Mouse (Mus musculus) C2C12 (cell line): ENCODE measurements at regions not wholly inside any gene's neighbourhood (a gene's known extent, or its start where the extent isn't known, plus 50 kb on each side); places are given as distances from the start of the nearest gene placed in this dataset.
"Not testable (repeated sequence)": the region's sequence is repeated elsewhere in the genome, so short reads cannot be mapped to it uniquely, and the experiment has no call there.

Source experiments
- H3K27me3 ChIP-seq: one replicate; pipeline ENCODE4 v1.6.1; 2011; ENCODE audit not compliant: control insufficient read depth, insufficient read depth, insufficient read length
- H3K36me3 ChIP-seq: one replicate; pipeline ENCODE4 v1.6.1; 2011; ENCODE audit not compliant: control insufficient read depth, insufficient read depth
- H3K4me3 ChIP-seq: one replicate; pipeline ENCODE4 v1.5.1; 2011; ENCODE audit warnings: mild to moderate bottlenecking, control low read depth; ENCODE audit not compliant: poor library complexity, insufficient read depth, severe bottlenecking
- H3K79me2 ChIP-seq: one replicate; pipeline ENCODE4 v1.6.1; 2011; ENCODE audit not compliant: control insufficient read depth, insufficient read depth
- H3K79me3 ChIP-seq: one replicate; pipeline ENCODE4 v1.6.1; 2011; ENCODE audit warnings: low read depth, control low read depth
- H3ac ChIP-seq: one replicate; pipeline ENCODE3; 2011; ENCODE audit warnings: low read depth; ENCODE audit not compliant: control insufficient read depth, insufficient read length
- CEBPB ChIP-seq: IDR thresholded peaks from one replicate; pipeline ENCODE4 v1.6.1; 2011; ENCODE audit warnings: low read depth, mild to moderate bottlenecking, control low read depth, moderate library complexity
- CTCF ChIP-seq: IDR thresholded peaks from one replicate; pipeline ENCODE4 v1.5.1; 2011; ENCODE audit not compliant: control insufficient read depth, insufficient read depth, insufficient read length
- FOSL1 ChIP-seq: IDR thresholded peaks from one replicate; pipeline ENCODE4 v1.8.0; 2011; ENCODE audit warnings: mild to moderate bottlenecking, low read length; ENCODE audit not compliant: poor library complexity, insufficient read depth, severe bottlenecking
- MAX ChIP-seq: IDR thresholded peaks from one replicate; pipeline ENCODE4 v1.6.1; 2011; ENCODE audit warnings: mild to moderate bottlenecking, control low read depth
- MYOD1 ChIP-seq: IDR thresholded peaks from one replicate; pipeline ENCODE4 v1.6.1; 2011; ENCODE audit warnings: low read depth; ENCODE audit not compliant: control insufficient read depth, insufficient read length
- MYOG ChIP-seq: IDR thresholded peaks from one replicate; pipeline ENCODE4 v1.6.1; 2011; ENCODE audit not compliant: control insufficient read depth, insufficient read length; ENCODE audit errors: extremely low read depth
- USF1 ChIP-seq: IDR thresholded peaks from one replicate; pipeline ENCODE4 v1.6.1; 2011; ENCODE audit warnings: low read depth, mild to moderate bottlenecking, control low read depth, moderate library complexity

- no peaks in the 10 kb centered on the region for H3K79me2 ChIP-seq
- no peak overlapping the region for H3ac ChIP-seq
- H3K4me3 ChIP-seq: no peak overlapping the region
- no peaks in the 10 kb centered on the region for H3K79me3 ChIP-seq
- no peaks in the 10 kb centered on the region for H3K36me3 ChIP-seq
- no peaks in the 10 kb centered on the region for H3K27me3 ChIP-seq
- TF ChIP-seq CEBPB (no peak), USF1 (no peak), MAX (no peak), CTCF (no peak), FOSL1 (no peak), MYOD1 (no peak), MYOG (no peak)
Measured at GRCm38 (mm10) chr4:21321769-21322168, 364.0 kb downstream of the Prdm13 start.

DNA sequence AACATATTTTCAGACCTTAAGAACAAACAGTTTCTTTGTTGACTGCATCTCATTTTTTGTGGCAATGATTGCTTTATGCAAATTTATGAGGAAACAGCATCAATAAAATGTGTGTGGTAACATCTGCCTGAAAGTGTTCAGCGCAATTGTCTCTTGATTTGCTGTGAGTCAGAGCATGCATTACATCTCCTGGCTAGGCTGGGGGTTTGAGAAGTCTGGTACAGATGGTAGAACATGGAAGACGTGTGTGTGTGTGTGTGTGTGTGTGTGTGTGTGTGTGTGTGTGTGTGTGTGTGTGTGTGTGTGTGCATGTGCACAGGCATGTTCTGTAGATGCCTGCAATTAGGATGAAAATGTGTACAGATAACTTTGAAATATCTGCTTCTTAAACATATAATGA, 376.5 kb downstream of the Prdm13 start:
- not testable (repeated sequence) for H3K36me3 ChIP-seq, H3K4me3 ChIP-seq, H3K79me2 ChIP-seq, H3K79me3 ChIP-seq, H3ac ChIP-seq, H3K27me3 ChIP-seq

- no peaks in the 10 kb centered on the region for H3K79me2 ChIP-seq
- TF ChIP-seq MAX (no peak), USF1 (no peak), CEBPB (no peak), MYOD1 (no peak), CTCF (no peak), MYOG (no peak), FOSL1 (no peak)
- H3K79me3 ChIP-seq: no peaks in the 10 kb centered on the region
- H3K4me3 ChIP-seq: no peak overlapping the region
- H3ac ChIP-seq: no peak overlapping the region
- H3K27me3 ChIP-seq: no peaks in the 10 kb centered on the region
- no peaks in the 10 kb centered on the region for H3K36me3 ChIP-seq
Measured at GRCm38 (mm10) chr4:21307476-21308011, 378.2 kb downstream of the Prdm13 start.

DNA sequence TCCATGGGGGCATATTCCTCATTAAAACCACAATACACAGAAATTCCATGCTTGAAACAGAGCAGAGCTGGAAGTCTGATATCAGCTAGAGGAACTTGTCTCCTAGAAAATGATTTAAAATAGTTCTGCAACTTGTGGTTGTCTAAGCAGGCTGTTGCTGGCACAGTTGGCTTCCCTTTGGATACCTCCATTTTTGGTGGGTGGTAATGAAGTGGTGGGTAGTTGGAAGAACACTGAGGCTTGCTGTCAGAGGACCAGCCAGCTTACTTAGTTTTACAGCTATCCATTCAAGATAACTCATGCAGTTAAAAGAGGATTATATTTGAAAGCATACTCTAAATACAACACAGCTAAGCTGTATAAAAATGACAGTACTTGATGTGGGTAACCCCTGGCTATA, 385.6 kb downstream of the Prdm13 start:
- H3K4me3 ChIP-seq: no peak overlapping the region
- no peaks in the 10 kb centered on the region for H3K79me2 ChIP-seq
- H3K79me3 ChIP-seq: no peaks in the 10 kb centered on the region
- TF ChIP-seq USF1 (no peak), CTCF (no peak), FOSL1 (no peak)
- H3K36me3 ChIP-seq: no peaks in the 10 kb centered on the region
- H3K27me3 ChIP-seq: no peaks in the 10 kb centered on the region
- no peak overlapping the region for H3ac ChIP-seq

- Histone ChIP-seq H3ac (no peak overlapping the region), H3K27me3 (no peaks in the 10 kb centered on the region), H3K36me3 (no peaks in the 10 kb centered on the region), H3K79me2 (no peaks in the 10 kb centered on the region), H3K79me3 (no peaks in the 10 kb centered on the region), H3K4me3 (no peak overlapping the region)
- TF ChIP-seq FOSL1 (no peak), MYOG (no peak), CTCF (no peak), MYOD1 (no peak), CEBPB (no peak), USF1 (no peak), MAX (no peak)
Measured at GRCm38 (mm10) chr4:21267302-21267701, 418.5 kb downstream of the Prdm13 start.

GRCm38 (mm10) chr4:21266886-21267285, 418.9 kb downstream of the Prdm13 start:
- Histone ChIP-seq H3K79me3 (no peaks in the 10 kb centered on the region), H3K27me3 (no peaks in the 10 kb centered on the region), H3K36me3 (no peaks in the 10 kb centered on the region), H3ac (no peak overlapping the region), H3K4me3 (no peak overlapping the region), H3K79me2 (no peaks in the 10 kb centered on the region)
- TF ChIP-seq MYOG (no peak), MYOD1 (no peak), MAX (no peak), USF1 (no peak), FOSL1 (no peak), CEBPB (no peak), CTCF (no peak)
